Mouse (Mus musculus) liver (tissue): ENCODE data around the gene Cluap1.
A peak's percentile ranks its signal among the peaks of the same experiment; 100 is the strongest.

ENCODE experiments used
- DNase-seq: peaks from one replicate; pipeline ENCODE4 v3.0.0-alpha.2; 2020; ENCODE audit warnings: mixed read lengths

The Cluap1 gene

GRCm38 (mm10) chr16:3908537-3909111 lies at the start of gene Cluap1, which contains the start of gene 1700037C18Rik:
Cluap1 (plus strand) TSS chr16:3908801.
1700037C18Rik (minus strand) TSS chr16:3908689.
- DNase-seq, result peak; percentile 93

GRCm38 (mm10) chr16:3859254-3859653 lies 49.3 kb upstream of the Cluap1 start:
- no peak for DNase-seq

GRCm38 (mm10) chr16:3871815-3872214 lies 36.8 kb upstream of the Cluap1 start:
- DNase-seq, result no peak

GRCm38 (mm10) chr16:3872216-3873047 lies 36.2 kb upstream of the Cluap1 start, which contains the start of gene Naa60:
Naa60 (plus strand) TSS chr16:3872375.
- peak; percentile 89 for DNase-seq

GRCm38 (mm10) chr16:3876346-3876745 lies 32.3 kb upstream of the Cluap1 start:
- DNase-seq, result no peak

- DNase-seq, result peak; percentile 96
These were observed 24.2 kb upstream of the Cluap1 start, which contains the start of the genes Zfp597 and Gm20695 for GRCm38 (mm10) chr16:3884201-3885064. Zfp597 (minus strand) TSS chr16:3884561. Gm20695 (plus strand) TSS chr16:3884648.

- DNase-seq, result no peak
These were observed 23.4 kb upstream of the Cluap1 start for GRCm38 (mm10) chr16:3885065-3885670.

GRCm38 (mm10) chr16:3891621-3892295 lies 16.8 kb upstream of the Cluap1 start:
- DNase-seq, result no peak

- no peak for DNase-seq
These were observed 14.9 kb upstream of the Cluap1 start for GRCm38 (mm10) chr16:3893739-3894138.

GRCm38 (mm10) chr16:3895173-3895792 lies 13.3 kb upstream of the Cluap1 start:
- DNase-seq, result peak; percentile 45

- DNase-seq, result no peak
These were observed 12.6 kb upstream of the Cluap1 start for GRCm38 (mm10) chr16:3896046-3896445.

- no peak for DNase-seq
These were observed 12.0 kb upstream of the Cluap1 start for GRCm38 (mm10) chr16:3896553-3896952.

- no peak for DNase-seq
These were observed 1.1 kb upstream of the Cluap1 start for GRCm38 (mm10) chr16:3907471-3907870.

- no peak for DNase-seq
These were observed 517 bp downstream of the Cluap1 start for GRCm38 (mm10) chr16:3909118-3909517.

- DNase-seq, result no peak
These were observed 12.2 kb downstream of the Cluap1 start for GRCm38 (mm10) chr16:3920756-3921155.

- DNase-seq, result no peak
These were observed 14.9 kb downstream of the Cluap1 start for GRCm38 (mm10) chr16:3923515-3923914.

GRCm38 (mm10) chr16:3923966-3924365 lies 15.4 kb downstream of the Cluap1 start:
- no peak for DNase-seq

- no peak for DNase-seq
These were observed 20.0 kb downstream of the Cluap1 start for GRCm38 (mm10) chr16:3928582-3928981.

- peak; percentile 27 for DNase-seq
These were observed 20.6 kb downstream of the Cluap1 start for GRCm38 (mm10) chr16:3929151-3929550.

- DNase-seq, result no peak
These were observed 24.9 kb downstream of the Cluap1 start for GRCm38 (mm10) chr16:3933536-3933935.

GRCm38 (mm10) chr16:3934091-3934490 lies 25.5 kb downstream of the Cluap1 start:
- DNase-seq, result no peak
